Mouse (Mus musculus) cortical plate, adult 2 months (tissue): ENCODE measurements around the gene Ntm. TPM values are rescaled to one million over a fixed set of nuclear protein-coding genes. Genes with fewer than 3 reads are reported as not detected.

ENCODE experiments used
- H3K27ac ChIP-seq: fragments of 200-500 bp; 2 replicates; pipeline ENCODE4 v1.5.1; 2012; ENCODE audit warnings: low read length, control low read depth, inconsistent platforms; ENCODE audit not compliant: insufficient read depth
- H3K4me1 ChIP-seq: fragments of 200-500 bp; 2 replicates; pipeline ENCODE4 v1.6.1; 2011; ENCODE audit warnings: low read length; ENCODE audit not compliant: control insufficient read depth, insufficient read depth
- H3K4me3 ChIP-seq: fragments of 200-500 bp; 2 replicates; pipeline ENCODE4 v1.5.1; 2011; ENCODE audit warnings: mild to moderate bottlenecking, low read length, control low read depth; ENCODE audit not compliant: insufficient read depth
- CTCF ChIP-seq: fragments of 200-500 bp; IDR thresholded peaks from 2 replicates; pipeline ENCODE4 v1.5.1; 2011; ENCODE audit warnings: mild to moderate bottlenecking, control low read depth, low read length; ENCODE audit not compliant: insufficient read depth; ENCODE audit errors: extremely low read depth
- POLR2A ChIP-seq: fragments of 200-500 bp; IDR thresholded peaks from 2 replicates; pipeline ENCODE4 v1.6.1; 2011; ENCODE audit warnings: mild to moderate bottlenecking, low read length, control low read depth; ENCODE audit not compliant: insufficient read depth; ENCODE audit errors: extremely low read depth
- polyA plus RNA-seq: library from polyadenylated mRNA; depleted of rRNA; stranded (reverse); fragments of >200 nt; gene quantifications from 2 replicates; pipeline ENCODE4 v1.2.3, GENCODE M21; 2012

Ntm gene
- polyA plus RNA-seq, 1 experiment = 169 TPM

- H3K4me1 ChIP-seq = peaks cover 2% of the 10 kb centered on the region
- H3K4me3 ChIP-seq = no peak overlapping the region
- no peak overlapping the region for H3K27ac ChIP-seq
- TF ChIP-seq CTCF (no peak), POLR2A (no peak)
These were observed 847.6 kb downstream of the Ntm start for GRCm38 (mm10) chr9:29115337-29115736.

GRCm38 (mm10) chr9:29106771-29107170 is 856.2 kb downstream of the Ntm start:
- H3K4me1 ChIP-seq = peaks cover 6% of the 10 kb centered on the region
- no peak overlapping the region for H3K4me3 ChIP-seq
- TF ChIP-seq POLR2A = no peak
- TF ChIP-seq CTCF = no peak

GRCm38 (mm10) chr9:29104442-29104841 is 858.5 kb downstream of the Ntm start:
- TF ChIP-seq CTCF (no peak), POLR2A (no peak)
- Histone ChIP-seq H3K27ac (no peak overlapping the region), H3K4me1 (peaks cover 6% of the 10 kb centered on the region), H3K4me3 (no peak overlapping the region)

More at GRCm38 (mm10) chr9:29106771-29107170, 856.2 kb downstream of the Ntm start:
- no peak overlapping the region for H3K27ac ChIP-seq

- TF ChIP-seq POLR2A (no peak), CTCF (no peak)
- peaks cover 6% of the 10 kb centered on the region for H3K4me1 ChIP-seq
These were observed 858.9 kb downstream of the Ntm start for GRCm38 (mm10) chr9:29103993-29104392.

GRCm38 (mm10) chr9:29100624-29101023 is 862.3 kb downstream of the Ntm start:
- H3K4me3 ChIP-seq = no peak overlapping the region
- no peak overlapping the region for H3K27ac ChIP-seq
- H3K4me1 ChIP-seq = peaks cover 2% of the 10 kb centered on the region
- TF ChIP-seq CTCF (no peak), POLR2A (no peak)

More at GRCm38 (mm10) chr9:29103993-29104392, 858.9 kb downstream of the Ntm start:
- Histone ChIP-seq H3K4me3 (no peak overlapping the region), H3K27ac (no peak overlapping the region)

- Histone ChIP-seq H3K27ac (no peak overlapping the region), H3K4me1 (peaks cover 2% of the 10 kb centered on the region; the same call in 1 of the 2 replicates), H3K4me3 (no peak overlapping the region)
- TF ChIP-seq CTCF = no peak
- no peak for TF ChIP-seq POLR2A
These were observed 870.5 kb downstream of the Ntm start for GRCm38 (mm10) chr9:29092443-29092842.

GRCm38 (mm10) chr9:29088657-29089056 is 874.3 kb downstream of the Ntm start:
- no peak for TF ChIP-seq CTCF
- TF ChIP-seq POLR2A = no peak
- peaks cover 6% of the 10 kb centered on the region; the same call in 1 of the 2 replicates for H3K4me1 ChIP-seq

GRCm38 (mm10) chr9:29087656-29088055 is 875.3 kb downstream of the Ntm start:
- Histone ChIP-seq H3K27ac (no peak overlapping the region), H3K4me1 (peaks cover 6% of the 10 kb centered on the region; the same call in 1 of the 2 replicates), H3K4me3 (no peak overlapping the region)
- TF ChIP-seq CTCF = no peak
- no peak for TF ChIP-seq POLR2A

More at GRCm38 (mm10) chr9:29088657-29089056, 874.3 kb downstream of the Ntm start:
- Histone ChIP-seq H3K4me3 (no peak overlapping the region), H3K27ac (no peak overlapping the region)

- Histone ChIP-seq H3K4me3 (no peak overlapping the region), H3K4me1 (peaks cover 6% of the 10 kb centered on the region; the same call in 1 of the 2 replicates), H3K27ac (no peak overlapping the region)
- TF ChIP-seq CTCF (no peak), POLR2A (no peak)
These were observed 875.8 kb downstream of the Ntm start for GRCm38 (mm10) chr9:29087171-29087570.

GRCm38 (mm10) chr9:29075924-29076577 is 886.9 kb downstream of the Ntm start:
- Histone ChIP-seq H3K4me1 (no peaks in the 10 kb centered on the region), H3K27ac (no peak overlapping the region)

More at GRCm38 (mm10) chr9:29075924-29076577, 886.9 kb downstream of the Ntm start:
- TF ChIP-seq CTCF (no peak), POLR2A (no peak)
- no peak overlapping the region for H3K4me3 ChIP-seq
